Comparison of ENCODE assay signal across 29 mouse cellular contexts in the genomic region with DNA sequence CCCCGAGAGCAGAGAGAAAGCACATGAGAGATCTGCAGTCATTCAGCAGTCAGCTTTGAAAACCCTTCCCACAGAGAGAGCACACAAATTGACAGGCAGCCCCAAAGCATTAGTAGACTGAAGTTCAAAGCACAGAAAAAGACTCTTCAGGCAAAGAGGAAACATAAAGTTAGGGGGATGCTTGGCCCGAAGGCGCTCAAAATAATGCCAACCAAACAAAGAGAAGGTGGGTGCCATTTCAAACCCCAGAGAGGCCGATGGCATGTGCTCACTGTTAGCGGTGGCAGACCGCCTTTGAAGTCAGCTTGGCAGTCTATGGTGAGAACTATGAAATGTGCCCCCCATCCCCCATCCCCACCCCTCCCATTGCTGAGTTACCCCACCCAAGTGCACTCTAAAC. TPM values are rescaled to one million over a fixed set of nuclear protein-coding genes. Genes with fewer than 3 reads are reported as not detected.
DNase-seq lines count a peak whose midpoint lies in the region; ATAC-seq lines count a peak whose summit lies in the region.
"Had no signal": no experiment of that assay in that cellular context is flagged by ENCODE, and none has a peak within 500 bp of the region (broad histone marks: within the 10 kb centered on the region; RNA-seq: fewer than 3 reads in every experiment).

No protein-coding gene starts in this region.

- H3K27ac ChIP-seq in heart, embryonic 16.5 days (ENCODE audit: low read length), result peak overlapping the region; percentile 28; the same call in 1 of the 2 replicates
- peak overlapping the region; percentile 87 for H3K27ac ChIP-seq in liver, embryonic 13.5 days
- H3K27ac ChIP-seq: heart, embryonic 13.5 days; hindbrain, embryonic 14.5 days; layer of hippocampus, adult 2 months; midbrain, embryonic 10.5 days had no signal

- no peaks in the 10 kb centered on the region for H3K27me3 ChIP-seq in heart, embryonic 16.5 days (ENCODE audit: control insufficient read depth, insufficient read depth, low read length)
- H3K27me3 ChIP-seq in liver, embryonic 13.5 days, result no peaks in the 10 kb centered on the region
- H3K27me3 ChIP-seq: CH12.LX had no signal

- H3K36me3 ChIP-seq in heart, embryonic 16.5 days (ENCODE audit: control insufficient read depth, insufficient read depth), result no peaks in the 10 kb centered on the region
- no peaks in the 10 kb centered on the region for H3K36me3 ChIP-seq in liver, embryonic 13.5 days
- H3K36me3 ChIP-seq: heart, embryonic 13.5 days; midbrain, embryonic 10.5 days had no signal

- DNase-seq in heart, adult 11 months, result no peak
- no peak for DNase-seq in liver, embryonic 13.5 days
- DNase-seq in thymus, postnatal 10 days (ENCODE audit: low spot score in 2 of 2), result peak; percentile 67 to 68
- no peak for DNase-seq in cerebellum, postnatal 4 days (ENCODE audit: low spot score in 2 of 2)
- DNase-seq in kidney, adult 18-20 months, result no peak
- DNase-seq: adrenal gland, postnatal 14 days; cerebellum, adult 2 months; cerebellum, postnatal 25 days; embryo, embryonic 11 days; gastrocnemius, postnatal 14 days; heart, adult 18-20 months; heart, postnatal 36 days; kidney, adult 8-10 months; kidney, postnatal 14 days; layer of hippocampus, postnatal 36 days; right cerebral cortex, adult 18-20 months; spleen, adult 18-20 months had no signal

- ATAC-seq in heart, embryonic 16.5 days (replicated peaks; ENCODE audit: extremely low read depth, insufficient read depth, low FRiP score), result no peak
- ATAC-seq in CD4-positive, CD25-positive, alpha-beta regulatory T cell, adult 4 months, result peak; percentile 7
- no peak for ATAC-seq in liver, embryonic 13.5 days (ENCODE audit: low read depth)
- ATAC-seq in erythroid progenitor cell, adult 5-6 weeks (replicated peaks; ENCODE audit: low FRiP score, poor library complexity, severe bottlenecking), result no peak
- ATAC-seq: forebrain, embryonic 14.5 days; lung, postnatal 0 days; midbrain, embryonic 16.5 days had no signal

- WGBS in heart, embryonic 16.5 days, result 87% methylated on average over 6 of the region's 6 CpGs
- 73% methylated on average over 6 of the region's 6 CpGs for WGBS in liver, embryonic 13.5 days (ENCODE audit: insufficient replicate concordance)

- H3K4me3 ChIP-seq in heart, embryonic 16.5 days (ENCODE audit: low read length), result peak overlapping the region; percentile 6; the same call in 1 of the 2 replicates
- H3K4me3 ChIP-seq in liver, embryonic 13.5 days (replicated peaks), result no peak overlapping the region
- H3K4me3 ChIP-seq: heart, embryonic 13.5 days; layer of hippocampus, adult 2 months; midbrain, embryonic 10.5 days; myocyte had no signal

- peak overlapping the region; percentile 27; the same call in 1 of the 2 replicates for H3K4me2 ChIP-seq in heart, embryonic 16.5 days (ENCODE audit: low read depth, low read length)
- H3K4me2 ChIP-seq in liver, embryonic 13.5 days, result peak overlapping the region; percentile 33
- H3K4me2 ChIP-seq: heart, embryonic 13.5 days; hindbrain, embryonic 14.5 days had no signal

- no peak overlapping the region for H3K9ac ChIP-seq in heart, embryonic 16.5 days (ENCODE audit: low read length)
- H3K9ac ChIP-seq in liver, embryonic 13.5 days, result no peak overlapping the region
- H3K9ac ChIP-seq: heart, embryonic 13.5 days; hindbrain, embryonic 14.5 days had no signal

- H3K9me3 ChIP-seq in heart, embryonic 16.5 days (replicated peaks; ENCODE audit: control insufficient read depth, low read length), result no peaks in the 10 kb centered on the region
- 0 out of 2 replicates have a peak, but pooled peaks cover 4% of the 10 kb centered on the region for H3K9me3 ChIP-seq in liver, embryonic 13.5 days (replicated peaks)
- H3K9me3 ChIP-seq: heart, embryonic 13.5 days; midbrain, embryonic 10.5 days had no signal

- peaks cover 32% of the 10 kb centered on the region for H3K4me1 ChIP-seq in heart, embryonic 16.5 days (ENCODE audit: control insufficient read depth, insufficient read depth, low read length)
- H3K4me1 ChIP-seq in liver, embryonic 13.5 days (replicated peaks), result peaks cover 97% of the 10 kb centered on the region

RNA-seq across cellular contexts. Expression of a gene that starts 2.2 kb away (rescaled TPM):
- 30.9 and 31.7 TPM in 2 replicates for polyA plus RNA-seq in heart, embryonic 16.5 days (2015; fragmentation: Nextera tagmentation; extraction: Ambion mirVana)
- polyA plus RNA-seq in CD4-positive, CD25-positive, alpha-beta regulatory T cell, adult 4 months (2017; shearing (Covaris generic)), result 10 to 100 TPM; 68.2 to 74.2 TPM
- polyA plus RNA-seq in liver, embryonic 13.5 days (2015; fragmentation: Nextera tagmentation; extraction: Ambion mirVana), result 8.0 and 8.3 TPM in 2 replicates
- 15.1 and 26.8 TPM in 2 replicates for total RNA-seq in erythroid progenitor cell, adult 5-6 weeks (2015; ENCODE audit: low replicate concordance)
- total RNA-seq in erythroid progenitor cell, adult 5-6 weeks (2017; ENCODE audit: low replicate concordance), result 2.4 and 9.8 TPM in 2 replicates

Comparison
In these comparisons a context has a peak if more than half of its experiments do, and no peak if none do; other contexts are left out.
1. DNase-seq: peak in thymus, postnatal 10 days (2 of 2); none in heart, adult 11 months (single experiment), liver, embryonic 13.5 days (single experiment), cerebellum, postnatal 4 days (0 of 2) and kidney, adult 18-20 months (single experiment).